Mouse (Mus musculus) midbrain, embryonic 11.5 days (tissue): ENCODE results near the gene Grb2. TPM values are rescaled to one million over a fixed set of nuclear protein-coding genes. Genes with fewer than 3 reads are reported as not detected.
A peak's percentile ranks its signal among the peaks of the same experiment; 100 is the strongest.

Experiments
- ATAC-seq: fragments of 200-750 bp; cut with Nextera tagmentation; 2 replicates; pipeline ENCODE4 v1.8.0; 2017; ENCODE audit warnings: moderate TSS enrichment, moderate library complexity; ENCODE audit not compliant: low FRiP score
- DNase-seq: peaks from one replicate; pipeline ENCODE4 v3.0.0; 2015; ENCODE audit warnings: low spot score; ENCODE audit errors: missing footprints
- H3K27ac ChIP-seq: fragments of 300-500 bp; sonication (generic); 2 replicates; pipeline ENCODE4 v1.5.1; 2014; ENCODE audit warnings: low read depth, low read length
- H3K27me3 ChIP-seq: fragments of 300-500 bp; sonication (generic); 2 replicates; pipeline ENCODE4 v1.6.1; 2014; ENCODE audit warnings: mild to moderate bottlenecking, low read length, moderate library complexity, mixed read lengths; ENCODE audit not compliant: control insufficient read depth, insufficient read depth
- H3K36me3 ChIP-seq: fragments of 300-500 bp; sonication (generic); 2 replicates; pipeline ENCODE4 v1.6.1; 2014; ENCODE audit warnings: mild to moderate bottlenecking, low read length, moderate library complexity, mixed read lengths; ENCODE audit not compliant: control insufficient read depth, insufficient read depth
- H3K4me1 ChIP-seq: fragments of 300-500 bp; sonication (generic); 2 replicates; pipeline ENCODE4 v1.6.1; 2014; ENCODE audit warnings: low read length; ENCODE audit not compliant: control insufficient read depth, insufficient read depth
- H3K4me2 ChIP-seq: fragments of 300-500 bp; sonication (generic); 2 replicates; pipeline ENCODE4 v1.6.1; 2014; ENCODE audit warnings: mild to moderate bottlenecking, moderate library complexity
- H3K4me3 ChIP-seq: fragments of 300-500 bp; sonication (generic); 2 replicates; pipeline ENCODE4 v1.5.1; 2014; ENCODE audit warnings: low read depth, low read length
- H3K9ac ChIP-seq: fragments of 300-500 bp; sonication (generic); 2 replicates; pipeline ENCODE4 v1.6.1; 2014; ENCODE audit warnings: low read length
- H3K9me3 ChIP-seq: fragments of 300-500 bp; sonication (generic); 2 replicates; pipeline ENCODE4 v1.6.1; 2016; ENCODE audit warnings: low read length; ENCODE audit not compliant: control insufficient read depth
- WGBS: fragments of 180-500 bp; shearing (Covaris S2); extraction: QIAGEN DNeasy Blood & Tissue Kit; methylation state at CpG from one replicate; pipeline ENCODE4 v1.1.7; 2014; 5-methylcytosine and 5-hydroxymethylcytosine counted together
- polyA plus RNA-seq: library from polyadenylated mRNA; unstranded; fragments of >200 nt; fragmentation: Nextera tagmentation; extraction: Ambion mirVana; gene quantifications from 2 replicates; pipeline ENCODE4 v1.2.1, GENCODE M21; 2014

Grb2 gene
- polyA plus RNA-seq, 1 experiment from 2014 or later: 77.7 TPM

- no peaks in the 10 kb centered on the region for H3K27me3 ChIP-seq
- H3K9me3 ChIP-seq: no peaks in the 10 kb centered on the region
- H3K4me1 ChIP-seq: no peaks in the 10 kb centered on the region
- no peak overlapping the region for H3K9ac ChIP-seq
- H3K4me3 ChIP-seq: no peak overlapping the region
- WGBS: 76% methylated on average over 15 of the region's 15 CpGs
- ATAC-seq (no peak), DNase-seq (peak; percentile 14)
- H3K4me2 ChIP-seq: no peak overlapping the region
- H3K36me3 ChIP-seq: no peaks in the 10 kb centered on the region
- H3K27ac ChIP-seq: no peak overlapping the region
Observed at GRCm38 (mm10) chr11:115716410-115717338, 8.3 kb upstream of the Grb2 start.

- DNase-seq (no peak), ATAC-seq (no peak)
- Histone ChIP-seq H3K27ac (no peak overlapping the region), H3K4me1 (peaks cover 5% of the 10 kb centered on the region), H3K36me3 (no peaks in the 10 kb centered on the region), H3K4me2 (no peak overlapping the region), H3K9me3 (no peaks in the 10 kb centered on the region), H3K4me3 (no peak overlapping the region), H3K27me3 (no peaks in the 10 kb centered on the region), H3K9ac (no peak overlapping the region)
- 12% methylated on average over 6 of the region's 7 CpGs for WGBS
Observed at GRCm38 (mm10) chr11:115714491-115714890, 6.1 kb upstream of the Grb2 start.

- Histone ChIP-seq H3K4me1 (peaks cover 6% of the 10 kb centered on the region), H3K9ac (no peak overlapping the region), H3K27ac (no peak overlapping the region), H3K4me3 (no peak overlapping the region), H3K27me3 (no peaks in the 10 kb centered on the region), H3K9me3 (no peaks in the 10 kb centered on the region), H3K36me3 (no peaks in the 10 kb centered on the region), H3K4me2 (no peak overlapping the region)
- 87% methylated on average over 3 of the region's 3 CpGs for WGBS
- ATAC-seq: no peak
- DNase-seq: no peak
Observed at GRCm38 (mm10) chr11:115713447-115713846, 5.0 kb upstream of the Grb2 start.

GRCm38 (mm10) chr11:115712674-115713298 is 4.4 kb upstream of the Grb2 start:
- Histone ChIP-seq H3K9ac (no peak overlapping the region), H3K4me1 (peaks cover 6% of the 10 kb centered on the region), H3K36me3 (no peaks in the 10 kb centered on the region), H3K4me3 (no peak overlapping the region), H3K27me3 (no peaks in the 10 kb centered on the region), H3K4me2 (no peak overlapping the region), H3K9me3 (no peaks in the 10 kb centered on the region), H3K27ac (no peak overlapping the region)
- no peak for ATAC-seq
- no peak for DNase-seq
- 85% methylated on average over 12 of the region's 12 CpGs for WGBS

GRCm38 (mm10) chr11:115712268-115712667 is 3.9 kb upstream of the Grb2 start:
- 75% methylated on average over 2 of the region's 2 CpGs for WGBS
- H3K4me2 ChIP-seq: no peak overlapping the region
- DNase-seq: no peak
- H3K4me3 ChIP-seq: no peak overlapping the region
- H3K9ac ChIP-seq: no peak overlapping the region
- no peak for ATAC-seq
- H3K9me3 ChIP-seq: no peaks in the 10 kb centered on the region
- peaks cover 9% of the 10 kb centered on the region for H3K4me1 ChIP-seq
- no peak overlapping the region for H3K27ac ChIP-seq
- H3K27me3 ChIP-seq: no peaks in the 10 kb centered on the region
- no peaks in the 10 kb centered on the region for H3K36me3 ChIP-seq

- H3K9me3 ChIP-seq: no peaks in the 10 kb centered on the region
- 90% methylated on average over 9 of the region's 9 CpGs for WGBS
- H3K27ac ChIP-seq: no peak overlapping the region
Observed at GRCm38 (mm10) chr11:115711133-115711532, 2.7 kb upstream of the Grb2 start.

GRCm38 (mm10) chr11:115709829-115710559 is 1.6 kb upstream of the Grb2 start:
- peaks cover 18% of the 10 kb centered on the region for H3K4me1 ChIP-seq
- no peaks in the 10 kb centered on the region for H3K27me3 ChIP-seq
- H3K4me2 ChIP-seq: peak overlapping the region; percentile 73; the same call in 1 of the 2 replicates
- peak overlapping the region; percentile 96; the same call in 1 of the 2 replicates for H3K4me3 ChIP-seq
- H3K27ac ChIP-seq: no peak overlapping the region
- H3K9me3 ChIP-seq: no peaks in the 10 kb centered on the region
- peak overlapping the region; percentile 97 for H3K9ac ChIP-seq
- no peaks in the 10 kb centered on the region for H3K36me3 ChIP-seq
- DNase-seq: no peak
- no peak for ATAC-seq
- WGBS: 52% methylated on average over 6 of the region's 6 CpGs

More at GRCm38 (mm10) chr11:115711133-115711532, 2.7 kb upstream of the Grb2 start:
- Histone ChIP-seq H3K4me1 (peaks cover 18% of the 10 kb centered on the region), H3K9ac (no peak overlapping the region), H3K27me3 (no peaks in the 10 kb centered on the region), H3K36me3 (no peaks in the 10 kb centered on the region), H3K4me3 (no peak overlapping the region), H3K4me2 (no peak overlapping the region)
- no peak for ATAC-seq
- no peak for DNase-seq

- no peaks in the 10 kb centered on the region for H3K27me3 ChIP-seq
- peak overlapping the region; percentile 97 for H3K9ac ChIP-seq
- 1% methylated on average over 23 of the region's 23 CpGs for WGBS
Observed at GRCm38 (mm10) chr11:115708956-115709828, 795 bp upstream of the Grb2 start.

More at GRCm38 (mm10) chr11:115708956-115709828, 795 bp upstream of the Grb2 start:
- DNase-seq: no peak
- peak; percentile 66 for ATAC-seq
- peak overlapping the region; percentile 73 for H3K4me2 ChIP-seq
- no peaks in the 10 kb centered on the region for H3K9me3 ChIP-seq
- H3K36me3 ChIP-seq: no peaks in the 10 kb centered on the region
- peak overlapping the region; percentile 89 for H3K27ac ChIP-seq
- H3K4me1 ChIP-seq: peaks cover 18% of the 10 kb centered on the region
- H3K4me3 ChIP-seq: peak overlapping the region; percentile 96
